Mouse (Mus musculus): Measurements from ENCODE around the gene Serpina3j. TPM values are rescaled to one million over a fixed set of nuclear protein-coding genes. Genes with fewer than 3 reads are reported as not detected.

Serpina3j gene
- polyA plus RNA-seq (2012; ENCODE audit: low replicate concordance), result not detected in 2 replicates

DNA sequence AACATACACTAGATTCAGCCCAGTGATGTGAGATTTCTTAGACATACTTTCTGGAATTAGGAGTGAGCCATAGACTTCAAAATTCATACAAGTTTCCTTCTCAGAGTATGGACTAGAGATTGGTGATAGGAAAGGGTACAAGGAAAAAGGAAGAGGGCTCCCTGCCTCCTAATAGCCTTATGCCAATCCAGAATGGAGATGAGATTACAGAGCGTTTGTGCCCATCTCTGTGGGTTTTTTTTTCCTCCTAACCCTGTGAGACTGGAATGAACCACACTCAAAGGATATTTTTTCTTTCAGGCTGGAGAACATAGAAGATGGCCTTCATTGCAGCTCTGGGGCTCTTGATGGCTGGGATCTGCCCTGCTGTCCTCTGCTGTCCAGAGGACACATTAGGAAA is at the start of gene Serpina3j:
Serpina3j (plus strand) TSS at position 301 of the 400 bp plus-strand sequence.

DNA sequence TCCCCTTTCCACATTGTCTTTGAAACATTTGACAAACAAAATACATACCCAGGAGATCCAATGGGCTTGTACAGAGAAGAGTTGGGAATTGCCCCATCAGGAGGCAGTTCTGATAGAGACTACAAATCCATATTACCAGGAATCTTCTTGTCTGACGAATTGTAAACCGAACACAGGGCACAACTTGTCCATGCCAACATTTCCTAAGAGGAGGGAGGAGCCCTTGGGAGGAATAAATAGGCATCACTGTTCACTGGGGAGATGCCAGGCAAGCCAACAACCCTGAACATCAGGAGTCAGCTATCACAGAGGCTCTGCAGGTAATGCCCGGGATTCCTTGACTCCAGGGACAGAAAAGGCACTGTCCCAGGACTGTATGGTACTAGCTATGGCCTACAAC is 23.9 kb downstream of the Serpina3j start, which contains the start of the genes Serpina3k and Serpina3m:
Serpina3k (plus strand) TSS at position 261 of the 400 bp plus-strand sequence.
Serpina3m (plus strand) TSS at position 261 of the 400 bp plus-strand sequence.

Other genes starting within 250 kb of the Serpina3j start
- gene Serpina5, start 213.4 kb upstream of the Serpina3j start, polyA plus RNA-seq (2012; ENCODE audit: low replicate concordance), result 0.27 TPM in 1 of 2 replicates, not detected in the other
- not detected in 2 replicates for gene Serpina3a, start 201.8 kb upstream of the Serpina3j start, polyA plus RNA-seq (2012; ENCODE audit: low replicate concordance)
- gene Serpina3b, start 186.6 kb upstream of the Serpina3j start, polyA plus RNA-seq (2012; ENCODE audit: low replicate concordance), result 0.09 TPM in 1 of 2 replicates, not detected in the other
- not detected in 2 replicates for gene Serpina3c, start 160.7 kb upstream of the Serpina3j start, polyA plus RNA-seq (2012; ENCODE audit: low replicate concordance)
- gene Serpina3f, start 100.0 kb upstream of the Serpina3j start, polyA plus RNA-seq (2012; ENCODE audit: low replicate concordance), result 0.24 and 0.48 TPM in 2 replicates
- gene Serpina3g, start 78.3 kb upstream of the Serpina3j start, polyA plus RNA-seq (2012; ENCODE audit: low replicate concordance), result 10.7 and 22.1 TPM in 2 replicates
- not detected in 2 replicates for gene Serpina3i, start 51.4 kb upstream of the Serpina3j start, polyA plus RNA-seq (2012; ENCODE audit: low replicate concordance)
- not detected in 2 replicates for gene Serpina3k, start 23.9 kb downstream of the Serpina3j start, polyA plus RNA-seq (2012; ENCODE audit: low replicate concordance)
- gene Serpina3m, start 23.9 kb downstream of the Serpina3j start, polyA plus RNA-seq (2012; ENCODE audit: low replicate concordance), result not detected in 2 replicates
- 0.06 and 0.11 TPM in 2 replicates for gene Serpina3n, start 92.2 kb downstream of the Serpina3j start, polyA plus RNA-seq (2012; ENCODE audit: low replicate concordance)
- not detected in 2 replicates for gene Gsc, start 158.8 kb downstream of the Serpina3j start, polyA plus RNA-seq (2012; ENCODE audit: low replicate concordance)

All from hematopoietic multipotent progenitor cell, adult 10-12 weeks (in vitro differentiated cells).